Mouse (Mus musculus) CH12.LX (cell line): Measurements from ENCODE around the gene Hoxc4.

Source experiments
- POLR2A ChIP-seq: IDR thresholded peaks from 2 replicates; pipeline ENCODE4 v1.6.1; 2011; ENCODE audit warnings: low read depth, mild to moderate bottlenecking, improper control_type of control experiment, low read length
- POLR2AphosphoS2 ChIP-seq: IDR thresholded peaks from 2 replicates; pipeline ENCODE4 v1.6.1; 2011; ENCODE audit warnings: low read depth, low read length, improper control_type of control experiment
- USF1 ChIP-seq: IDR thresholded peaks from 2 replicates; pipeline ENCODE4 v1.6.1; 2014; ENCODE audit warnings: low read depth, mild to moderate bottlenecking, inconsistent platforms, low read length, improper control_type of control experiment

DNA sequence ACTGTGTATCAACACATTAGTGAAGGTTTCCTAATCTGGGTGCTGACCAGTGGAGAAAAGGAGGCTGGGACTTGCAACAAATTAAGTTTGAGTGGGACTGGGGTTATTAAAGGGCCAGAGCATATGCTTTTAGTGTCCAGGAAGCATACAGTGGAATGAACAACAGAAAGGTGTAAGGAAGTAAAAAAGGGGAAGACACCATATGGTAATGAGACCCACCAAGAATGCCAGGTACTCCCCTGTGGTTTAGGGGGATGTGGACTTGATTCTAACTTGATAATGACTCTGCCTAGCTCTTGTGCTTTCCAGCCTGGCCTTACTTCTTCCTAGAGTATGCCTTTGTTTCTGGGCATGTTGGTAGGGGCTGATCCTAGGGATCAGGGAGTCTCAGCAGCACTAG, 34.5 kb downstream of the Hoxc4 start:
- TF ChIP-seq USF1 (no peak), POLR2AphosphoS2 (no peak), POLR2A (no peak)
